Mouse (Mus musculus) liver, embryonic 12.5 days (tissue): ENCODE data around the gene Wfdc15b. TPM values are rescaled to one million over a fixed set of nuclear protein-coding genes. Genes with fewer than 3 reads are reported as not detected.

ENCODE experiments used
- ATAC-seq: fragments of 200-750 bp; cut with Nextera tagmentation; 2 replicates; pipeline ENCODE4 v1.8.0; 2017; ENCODE audit warnings: moderate number of reproducible peaks, mild to moderate bottlenecking, moderate library complexity
- H3K27ac ChIP-seq: fragments of 300-500 bp; sonication (generic); 2 replicates; pipeline ENCODE4 v1.5.1; 2016; ENCODE audit warnings: mild to moderate bottlenecking
- H3K27me3 ChIP-seq: fragments of 300-500 bp; sonication (generic); replicated peaks from 2 replicates; pipeline ENCODE4 v1.6.1; 2016; ENCODE audit warnings: mild to moderate bottlenecking, moderate library complexity
- H3K36me3 ChIP-seq: fragments of 300-500 bp; sonication (generic); 2 replicates; pipeline ENCODE4 v1.6.1; 2016; ENCODE audit warnings: mild to moderate bottlenecking, moderate library complexity
- H3K4me1 ChIP-seq: fragments of 300-500 bp; sonication (generic); 2 replicates; pipeline ENCODE4 v1.6.1; 2016
- H3K4me2 ChIP-seq: fragments of 300-500 bp; sonication (generic); 2 replicates; pipeline ENCODE4 v1.6.1; 2016; ENCODE audit warnings: mild to moderate bottlenecking, moderate library complexity
- H3K4me3 ChIP-seq: fragments of 300-500 bp; sonication (generic); 2 replicates; pipeline ENCODE4 v1.5.1; 2016; ENCODE audit warnings: mild to moderate bottlenecking, moderate library complexity
- H3K9ac ChIP-seq: fragments of 300-500 bp; sonication (generic); 2 replicates; pipeline ENCODE4 v1.6.1; 2016; ENCODE audit warnings: mild to moderate bottlenecking, moderate library complexity
- H3K9me3 ChIP-seq: fragments of 300-500 bp; sonication (generic); replicated peaks from 2 replicates; pipeline ENCODE4 v1.6.1; 2016; ENCODE audit warnings: mild to moderate bottlenecking, moderate library complexity
- WGBS: fragments of 180-500 bp; shearing (Covaris S2); methylation state at CpG from one replicate; pipeline ENCODE4 v1.1.7; 2016; ENCODE audit not compliant: insufficient replicate concordance; 5-methylcytosine and 5-hydroxymethylcytosine counted together
- polyA plus RNA-seq: library from polyadenylated mRNA; unstranded; fragments of >200 nt; fragmentation: Nextera tagmentation; extraction: Ambion mirVana; gene quantifications from 2 replicates; pipeline ENCODE4 v1.2.1, GENCODE M21; 2016

The Wfdc15b gene
- polyA plus RNA-seq, 1 experiment from 2014 or later, result not detected

DNA sequence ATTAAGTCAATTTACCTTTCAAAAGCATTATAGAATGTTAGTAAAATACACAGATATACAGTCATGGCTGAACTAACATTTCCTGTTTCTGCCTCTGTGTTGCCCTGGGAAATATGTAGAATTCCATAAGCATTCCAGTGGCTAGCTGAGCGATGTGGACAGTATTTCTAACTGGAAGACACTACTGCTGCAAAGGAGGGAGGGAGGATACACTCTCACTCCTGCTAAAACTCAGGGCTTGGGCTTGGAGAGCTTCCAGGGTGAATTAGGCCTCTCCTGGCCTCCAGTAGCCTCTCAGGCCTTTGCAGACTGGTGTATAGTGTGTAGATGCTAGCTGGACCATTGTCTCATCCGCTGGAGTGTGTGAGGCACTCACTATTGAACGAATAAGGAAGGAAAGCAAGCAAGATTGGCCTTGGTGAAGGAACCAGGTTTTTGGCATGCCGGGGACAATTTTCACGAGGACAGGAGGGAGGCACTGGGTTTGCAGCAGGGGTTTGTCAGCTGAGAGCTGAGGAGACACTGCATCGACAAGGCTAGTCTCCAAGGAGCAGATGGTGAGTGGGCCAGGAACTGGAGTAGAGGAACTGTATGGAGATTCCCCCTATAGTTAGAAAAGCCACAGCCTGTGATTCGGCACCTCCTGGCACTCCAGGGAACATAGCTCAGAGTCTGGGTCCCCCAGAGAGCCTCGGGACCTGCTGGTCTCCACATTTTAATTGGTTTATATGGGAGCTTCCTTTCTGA, 46.6 kb downstream of the Wfdc15b start:
- Histone ChIP-seq H3K9me3 (no peaks in the 10 kb centered on the region), H3K4me2 (no peak overlapping the region), H3K9ac (no peak overlapping the region), H3K4me3 (no peak overlapping the region), H3K27me3 (peaks cover 49% of the 10 kb centered on the region), H3K36me3 (no peaks in the 10 kb centered on the region), H3K27ac (no peak overlapping the region), H3K4me1 (peaks cover 8% of the 10 kb centered on the region; the same call in 1 of the 2 replicates)
- ATAC-seq, result no peak
- 53% methylated on average over 8 of the region's 8 CpGs for WGBS

DNA sequence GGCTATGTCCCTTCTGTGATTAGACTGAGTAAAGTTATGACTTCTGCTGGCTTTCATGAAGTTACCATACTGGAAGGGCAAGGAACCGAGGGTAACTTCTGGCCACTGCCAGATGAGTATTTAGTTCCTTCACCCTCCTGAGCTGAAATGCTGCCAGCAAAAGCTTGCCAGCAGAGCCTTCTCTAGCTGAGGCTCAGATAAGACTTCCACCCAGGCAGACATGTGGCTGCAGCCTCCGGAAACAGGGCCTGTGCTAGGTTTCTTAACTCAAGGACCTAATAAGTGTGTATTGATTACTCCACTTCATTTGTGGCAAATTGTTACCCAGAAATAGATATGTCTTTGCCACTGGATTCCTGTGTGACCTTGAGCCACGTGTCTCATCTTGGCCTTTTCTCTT, 48.1 kb downstream of the Wfdc15b start:
- Histone ChIP-seq H3K27ac (no peak overlapping the region), H3K27me3 (peaks cover 61% of the 10 kb centered on the region), H3K9ac (no peak overlapping the region), H3K4me2 (no peak overlapping the region), H3K9me3 (no peaks in the 10 kb centered on the region), H3K4me3 (no peak overlapping the region), H3K36me3 (no peaks in the 10 kb centered on the region), H3K4me1 (peaks cover 10% of the 10 kb centered on the region)
- no peak for ATAC-seq
- 51% methylated on average over 3 of the region's 3 CpGs for WGBS

DNA sequence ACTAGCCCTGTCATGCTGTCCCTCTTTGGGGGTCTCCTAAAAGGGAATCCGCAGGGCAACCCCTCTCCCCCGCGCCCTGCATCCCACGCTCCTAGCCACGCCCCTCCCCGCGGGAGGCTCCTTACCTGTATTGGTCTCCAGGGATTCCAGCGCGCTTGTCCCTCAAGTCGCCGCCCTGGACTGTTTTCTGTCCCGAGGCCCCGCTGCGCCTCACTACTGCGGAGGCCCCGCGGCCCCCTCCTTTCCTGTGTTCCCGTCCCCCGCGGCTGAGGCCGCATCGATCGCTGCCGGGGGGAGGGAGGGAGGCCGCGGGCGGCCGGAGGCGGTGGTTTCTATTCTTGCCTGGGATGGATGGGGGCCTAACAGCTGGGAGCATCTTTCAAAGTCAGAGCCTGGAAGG, 50.6 kb downstream of the Wfdc15b start, which contains the start of gene Kcns1:
Gene Kcns1 (minus strand): TSS at position 212 of the 400 bp plus-strand sequence.
- ATAC-seq, result no peak
- Histone ChIP-seq H3K9me3 (no peaks in the 10 kb centered on the region), H3K36me3 (no peaks in the 10 kb centered on the region), H3K4me3 (peak within 1 kb of the TSS; percentile 31), H3K27ac (no peak within 1 kb of the TSS), H3K27me3 (peaks cover 83% of the 10 kb centered on the region), H3K4me1 (peaks cover 14% of the 10 kb centered on the region), H3K9ac (no peak within 1 kb of the TSS), H3K4me2 (peak within 1 kb of the TSS; percentile 53)
- under 1% methylated on average over 22 of the region's 29 CpGs for WGBS

DNA sequence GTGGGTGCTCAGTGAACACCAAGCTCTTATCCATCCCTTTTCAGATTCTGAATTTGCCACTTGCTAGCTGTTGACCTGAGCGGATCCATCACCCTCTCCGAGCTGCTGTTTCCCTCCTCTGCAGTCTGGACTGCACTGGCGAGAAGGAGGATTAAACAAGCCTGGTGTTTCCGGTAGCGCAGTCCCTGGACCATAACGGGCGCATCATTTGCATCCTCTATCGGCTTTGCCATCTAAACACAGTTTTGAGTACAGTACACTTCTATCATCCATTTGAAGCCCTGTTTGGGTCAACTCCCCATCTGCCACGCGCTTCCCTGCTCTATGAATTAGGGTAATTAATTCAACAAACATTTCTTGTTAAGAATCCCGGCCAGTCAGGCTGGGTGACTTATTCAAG, 51.1 kb downstream of the Wfdc15b start:
- no peak for ATAC-seq
- Histone ChIP-seq H3K27me3 (peaks cover 89% of the 10 kb centered on the region), H3K36me3 (no peaks in the 10 kb centered on the region), H3K9me3 (no peaks in the 10 kb centered on the region), H3K27ac (no peak overlapping the region), H3K4me3 (no peak overlapping the region), H3K9ac (no peak overlapping the region), H3K4me2 (no peak overlapping the region), H3K4me1 (peaks cover 14% of the 10 kb centered on the region)
- 17% methylated on average over 11 of the region's 11 CpGs for WGBS

DNA sequence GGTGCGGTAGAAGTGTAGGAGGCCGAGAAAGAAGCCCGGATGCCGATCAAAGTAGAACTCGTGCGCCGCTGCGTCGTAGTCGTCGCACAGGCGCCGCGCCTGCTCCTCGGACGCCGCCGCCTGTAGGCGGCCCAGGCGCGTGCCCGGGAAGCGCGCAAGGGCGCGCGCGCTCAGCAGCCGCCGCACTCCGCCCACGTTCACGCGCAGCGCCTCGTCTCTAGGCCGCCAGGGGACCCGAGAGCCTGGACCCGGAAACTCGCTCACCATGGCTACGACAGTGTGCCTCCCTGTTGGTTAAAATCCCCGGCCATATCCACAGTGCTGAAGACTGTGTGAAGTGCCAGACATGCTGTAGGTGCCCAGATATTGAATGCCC, 52.9 kb downstream of the Wfdc15b start:
- no peak overlapping the region for H3K27ac ChIP-seq
- H3K36me3 ChIP-seq, result no peaks in the 10 kb centered on the region
- H3K27me3 ChIP-seq, result peaks cover 90% of the 10 kb centered on the region
- peak overlapping the region; percentile 29 for H3K4me3 ChIP-seq
- 13% methylated on average over 41 of the region's 42 CpGs for WGBS
- H3K4me2 ChIP-seq, result peak overlapping the region; percentile 51
- H3K9ac ChIP-seq, result no peak overlapping the region
- no peak for ATAC-seq
- H3K9me3 ChIP-seq, result no peaks in the 10 kb centered on the region
- peaks cover 14% of the 10 kb centered on the region for H3K4me1 ChIP-seq

DNA sequence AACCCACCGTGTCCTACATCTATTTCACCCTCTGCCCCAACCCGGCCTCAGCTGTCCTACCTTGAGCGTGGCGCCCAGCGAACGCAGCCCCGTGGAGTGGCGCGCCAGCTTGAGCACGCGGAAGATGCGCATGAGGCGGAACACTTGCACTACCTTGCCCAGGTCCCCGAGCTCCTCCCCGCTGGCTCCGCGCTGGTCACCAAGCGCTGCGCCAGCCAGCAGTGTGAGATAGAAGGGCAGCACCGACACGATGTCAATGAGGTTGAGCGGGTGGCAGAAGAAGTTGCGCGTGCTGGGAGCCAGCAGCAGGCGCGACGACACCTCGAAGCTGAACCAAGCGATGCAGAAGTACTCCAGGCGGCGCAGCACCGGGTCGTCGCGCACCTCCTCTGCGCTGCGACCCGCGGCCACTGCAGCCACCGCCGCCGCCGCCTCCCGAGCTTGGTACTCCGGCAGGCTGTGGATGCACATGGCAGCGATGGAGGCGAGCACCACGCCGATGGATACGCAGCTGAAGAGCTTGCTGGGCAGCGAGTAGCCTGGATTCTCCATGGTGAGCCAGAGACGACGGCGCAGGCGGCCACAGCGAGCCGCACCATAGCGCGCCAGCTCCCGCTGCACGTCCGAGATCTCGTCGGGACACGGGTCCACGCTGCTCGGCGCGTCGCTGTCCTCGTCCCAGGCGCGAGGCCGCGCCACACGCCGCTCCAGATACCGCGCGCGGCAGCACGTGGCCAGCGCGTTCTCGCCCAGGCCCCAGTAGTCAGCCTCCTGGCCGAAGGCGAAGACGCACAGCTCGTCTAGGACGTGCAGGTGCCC, 53.5 kb downstream of the Wfdc15b start:
- 11% methylated on average over 85 of the region's 90 CpGs for WGBS
- Histone ChIP-seq H3K4me2 (peak overlapping the region; percentile 51), H3K9me3 (no peaks in the 10 kb centered on the region), H3K36me3 (no peaks in the 10 kb centered on the region), H3K27me3 (peaks cover 84% of the 10 kb centered on the region), H3K4me3 (peak overlapping the region; percentile 29), H3K27ac (no peak overlapping the region), H3K4me1 (peaks cover 14% of the 10 kb centered on the region), H3K9ac (no peak overlapping the region)
- ATAC-seq, result no peak

DNA sequence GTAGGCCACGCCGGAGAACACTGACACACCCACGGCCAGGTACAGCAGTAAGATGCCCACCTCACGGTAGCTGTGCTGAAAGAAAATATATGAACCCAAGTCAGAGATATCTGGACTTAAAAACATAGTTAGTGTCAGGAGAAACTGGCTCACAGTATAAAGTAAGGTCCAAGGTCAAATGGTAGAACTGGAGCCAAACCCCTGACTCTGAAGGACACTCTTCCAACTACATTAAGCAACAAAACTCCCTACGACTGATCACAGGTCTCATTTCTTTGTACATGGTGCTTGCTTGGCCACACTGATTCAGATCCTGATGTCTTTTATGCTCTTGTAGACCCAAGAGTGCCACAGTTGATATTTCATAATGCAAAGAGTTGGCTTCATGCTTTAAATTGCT, 56.5 kb downstream of the Wfdc15b start:
- no peaks in the 10 kb centered on the region for H3K9me3 ChIP-seq
- H3K4me1 ChIP-seq, result peaks cover 6% of the 10 kb centered on the region; the same call in 1 of the 2 replicates
- H3K4me2 ChIP-seq, result no peak overlapping the region
- 86% methylated on average over 5 of the region's 5 CpGs for WGBS
- no peak overlapping the region for H3K27ac ChIP-seq
- no peak overlapping the region for H3K9ac ChIP-seq
- H3K4me3 ChIP-seq, result no peak overlapping the region
- no peak for ATAC-seq
- peaks cover 56% of the 10 kb centered on the region for H3K27me3 ChIP-seq
- H3K36me3 ChIP-seq, result no peaks in the 10 kb centered on the region

Other genes starting within 250 kb of the Wfdc15b start
- gene Ywhab, start 226.7 kb downstream of the Wfdc15b start, polyA plus RNA-seq, result 154 and 161 TPM in 2 replicates
- 0.17 and 0.31 TPM in 2 replicates for gene Pabpc1l, start 196.2 kb downstream of the Wfdc15b start, polyA plus RNA-seq
- 20.7 and 21.0 TPM in 2 replicates for gene Stk4, start 151.3 kb downstream of the Wfdc15b start, polyA plus RNA-seq
- 32.4 TPM in 2 replicates for gene Tomm34, start 150.5 kb downstream of the Wfdc15b start, polyA plus RNA-seq
- gene Kcns1, start 50.5 kb downstream of the Wfdc15b start, polyA plus RNA-seq, result not detected in 2 replicates
- not detected in 2 replicates for gene Wfdc5, start 38.9 kb downstream of the Wfdc15b start, polyA plus RNA-seq
- gene Wfdc12, start 31.1 kb downstream of the Wfdc15b start, polyA plus RNA-seq, result not detected in 2 replicates
- not detected in 2 replicates for gene Wfdc15a, start 21.5 kb downstream of the Wfdc15b start, polyA plus RNA-seq
- gene Svs2, start 16.8 kb upstream of the Wfdc15b start, polyA plus RNA-seq, result not detected in 2 replicates
- gene Svs3b, start 35.0 kb upstream of the Wfdc15b start, polyA plus RNA-seq, result not detected in 2 replicates
- not detected in 2 replicates for gene Svs4, start 56.8 kb upstream of the Wfdc15b start, polyA plus RNA-seq
- gene Svs3a, start 67.6 kb upstream of the Wfdc15b start, polyA plus RNA-seq, result not detected in 2 replicates
- gene Svs6, start 95.1 kb upstream of the Wfdc15b start, polyA plus RNA-seq, result not detected in 2 replicates
- gene Svs5, start 111.1 kb upstream of the Wfdc15b start, polyA plus RNA-seq, result not detected in 2 replicates
- 12.1 and 14.1 TPM in 2 replicates for gene Slpi, start 167.4 kb upstream of the Wfdc15b start, polyA plus RNA-seq
- not detected in 2 replicates for gene Rbpjl, start 181.5 kb upstream of the Wfdc15b start, polyA plus RNA-seq
- gene Matn4, start 183.5 kb upstream of the Wfdc15b start, polyA plus RNA-seq, result 0.28 and 0.41 TPM in 2 replicates
- 31.3 and 31.8 TPM in 2 replicates for gene Sdc4, start 222.2 kb upstream of the Wfdc15b start, polyA plus RNA-seq
- gene Sys1, start 235.3 kb upstream of the Wfdc15b start, polyA plus RNA-seq, result 36.1 and 37.9 TPM in 2 replicates
- 4.7 and 5.2 TPM in 2 replicates for gene Gm20458, start 239.3 kb upstream of the Wfdc15b start, polyA plus RNA-seq